Mouse (Mus musculus) heart, embryonic 12.5 days (tissue): ENCODE data around the gene Nfic. TPM values are rescaled to one million over a fixed set of nuclear protein-coding genes. Genes with fewer than 3 reads are reported as not detected.

Source experiments
- ATAC-seq: fragments of 200-750 bp; cut with Nextera tagmentation; 2 replicates; pipeline ENCODE4 v1.8.0; 2017; ENCODE audit warnings: moderate TSS enrichment, moderate library complexity; ENCODE audit not compliant: insufficient number of reproducible peaks, low FRiP score
- H3K27ac ChIP-seq: fragments of 300-500 bp; sonication (generic); 2 replicates; pipeline ENCODE4 v1.5.1; 2016; ENCODE audit warnings: mild to moderate bottlenecking, moderate library complexity; ENCODE audit not compliant: poor library complexity, severe bottlenecking
- H3K27me3 ChIP-seq: fragments of 300-500 bp; sonication (generic); replicated peaks from 2 replicates; pipeline ENCODE4 v1.6.1; 2016; ENCODE audit warnings: mild to moderate bottlenecking, moderate library complexity
- H3K36me3 ChIP-seq: fragments of 300-500 bp; sonication (generic); 2 replicates; pipeline ENCODE4 v1.6.1; 2016; ENCODE audit warnings: mild to moderate bottlenecking, moderate library complexity
- H3K4me1 ChIP-seq: fragments of 300-500 bp; sonication (generic); replicated peaks from 2 replicates; pipeline ENCODE4 v1.6.1; 2016; ENCODE audit warnings: mild to moderate bottlenecking
- H3K4me2 ChIP-seq: fragments of 300-500 bp; sonication (generic); 2 replicates; pipeline ENCODE4 v1.6.1; 2016; ENCODE audit warnings: mild to moderate bottlenecking, moderate library complexity
- H3K4me3 ChIP-seq: fragments of 300-500 bp; sonication (generic); 2 replicates; pipeline ENCODE4 v1.5.1; 2016; ENCODE audit warnings: mild to moderate bottlenecking
- H3K9ac ChIP-seq: fragments of 300-500 bp; sonication (generic); 2 replicates; pipeline ENCODE4 v1.6.1; 2016; ENCODE audit warnings: mild to moderate bottlenecking, moderate library complexity
- H3K9me3 ChIP-seq: fragments of 300-500 bp; sonication (generic); replicated peaks from 2 replicates; pipeline ENCODE4 v1.6.1; 2016; ENCODE audit warnings: mild to moderate bottlenecking, moderate library complexity
- WGBS: fragments of 180-500 bp; shearing (Covaris S2); methylation state at CpG from one replicate; pipeline ENCODE4 v1.1.7; 2016; 5-methylcytosine and 5-hydroxymethylcytosine counted together
- polyA plus RNA-seq: library from polyadenylated mRNA; unstranded; fragments of >200 nt; fragmentation: Nextera tagmentation; extraction: Ambion mirVana; gene quantifications from 2 replicates; pipeline ENCODE4 v1.2.1, GENCODE M21; 2016

The Nfic gene
- polyA plus RNA-seq, 1 experiment from 2014 or later = 40.7 TPM

GRCm38 (mm10) chr10:81421797-81422100, 33.7 kb downstream of the Nfic start:
- Histone ChIP-seq H3K9me3 (no peaks in the 10 kb centered on the region), H3K27ac (no peak overlapping the region), H3K36me3 (peaks cover 27% of the 10 kb centered on the region), H3K9ac (no peak overlapping the region; the same call in 1 of the 2 replicates), H3K27me3 (no peaks in the 10 kb centered on the region), H3K4me2 (no peak overlapping the region), H3K4me3 (no peak overlapping the region), H3K4me1 (peaks cover 63% of the 10 kb centered on the region)
- WGBS = 62% methylated on average over 5 of the region's 5 CpGs
- ATAC-seq = no peak

GRCm38 (mm10) chr10:81421041-81421796, 34.2 kb downstream of the Nfic start:
- WGBS = 71% methylated on average over 4 of the region's 4 CpGs
- Histone ChIP-seq H3K36me3 (peaks cover 27% of the 10 kb centered on the region), H3K4me1 (peaks cover 67% of the 10 kb centered on the region), H3K4me3 (no peak overlapping the region), H3K4me2 (no peak overlapping the region), H3K9ac (no peak overlapping the region; the same call in 1 of the 2 replicates), H3K27ac (no peak overlapping the region), H3K9me3 (no peaks in the 10 kb centered on the region), H3K27me3 (no peaks in the 10 kb centered on the region)
- ATAC-seq = no peak

GRCm38 (mm10) chr10:81420191-81420767, 35.2 kb downstream of the Nfic start:
- no peak for ATAC-seq
- 80% methylated on average over 40 of the region's 40 CpGs for WGBS
- no peaks in the 10 kb centered on the region for H3K9me3 ChIP-seq
- peaks cover 29% of the 10 kb centered on the region for H3K36me3 ChIP-seq
- H3K4me1 ChIP-seq = peaks cover 67% of the 10 kb centered on the region
- H3K27me3 ChIP-seq = no peaks in the 10 kb centered on the region
- no peak overlapping the region for H3K4me3 ChIP-seq
- no peak overlapping the region for H3K4me2 ChIP-seq
- no peak overlapping the region for H3K27ac ChIP-seq
- no peak overlapping the region for H3K9ac ChIP-seq

- no peak overlapping the region for H3K27ac ChIP-seq
- no peaks in the 10 kb centered on the region for H3K27me3 ChIP-seq
- no peak overlapping the region for H3K9ac ChIP-seq
- H3K9me3 ChIP-seq = no peaks in the 10 kb centered on the region
- no peak overlapping the region for H3K4me3 ChIP-seq
- ATAC-seq = no peak
- H3K4me1 ChIP-seq = peaks cover 67% of the 10 kb centered on the region
- 87% methylated on average over 10 of the region's 10 CpGs for WGBS
- no peak overlapping the region for H3K4me2 ChIP-seq
- peaks cover 29% of the 10 kb centered on the region for H3K36me3 ChIP-seq
These were observed 36.1 kb downstream of the Nfic start for GRCm38 (mm10) chr10:81419111-81419928.

- no peak overlapping the region for H3K4me2 ChIP-seq
- ATAC-seq = no peak
- 44% methylated on average over 11 of the region's 11 CpGs for WGBS
These were observed 37.0 kb downstream of the Nfic start for GRCm38 (mm10) chr10:81418216-81419070.

GRCm38 (mm10) chr10:81417227-81418215, 37.9 kb downstream of the Nfic start:
- no peak for ATAC-seq
- peak overlapping the region; percentile 41 for H3K4me3 ChIP-seq
- no peaks in the 10 kb centered on the region for H3K9me3 ChIP-seq
- no peaks in the 10 kb centered on the region for H3K27me3 ChIP-seq
- H3K27ac ChIP-seq = peak overlapping the region; percentile 41; the same call in 1 of the 2 replicates
- peaks cover 29% of the 10 kb centered on the region for H3K36me3 ChIP-seq
- peaks cover 78% of the 10 kb centered on the region for H3K4me1 ChIP-seq
- H3K9ac ChIP-seq = peak overlapping the region; percentile 60
- peak overlapping the region; percentile 79 for H3K4me2 ChIP-seq
- 47% methylated on average over 12 of the region's 12 CpGs for WGBS

More at GRCm38 (mm10) chr10:81418216-81419070, 37.0 kb downstream of the Nfic start:
- Histone ChIP-seq H3K36me3 (peaks cover 29% of the 10 kb centered on the region), H3K27ac (no peak overlapping the region), H3K9ac (0 out of 2 replicates have a peak overlapping the region, but pooled peaks have one; percentile 13), H3K9me3 (no peaks in the 10 kb centered on the region), H3K27me3 (no peaks in the 10 kb centered on the region), H3K4me3 (no peak overlapping the region), H3K4me1 (peaks cover 69% of the 10 kb centered on the region)

GRCm38 (mm10) chr10:81416581-81417226, 38.7 kb downstream of the Nfic start:
- H3K4me2 ChIP-seq = peak overlapping the region; percentile 79
- peak; percentile 51 for ATAC-seq
- H3K4me3 ChIP-seq = peak overlapping the region; percentile 41
- 1% methylated on average over 21 of the region's 26 CpGs for WGBS
- H3K9me3 ChIP-seq = no peaks in the 10 kb centered on the region
- H3K36me3 ChIP-seq = peaks cover 29% of the 10 kb centered on the region
- no peaks in the 10 kb centered on the region for H3K27me3 ChIP-seq
- peak overlapping the region; percentile 60 for H3K9ac ChIP-seq
- H3K4me1 ChIP-seq = peaks cover 79% of the 10 kb centered on the region
- H3K27ac ChIP-seq = peak overlapping the region; percentile 41; the same call in 1 of the 2 replicates

- H3K4me3 ChIP-seq = no peak overlapping the region
- H3K27me3 ChIP-seq = no peaks in the 10 kb centered on the region
- H3K4me2 ChIP-seq = no peak overlapping the region
- peaks cover 87% of the 10 kb centered on the region for H3K4me1 ChIP-seq
- 66% methylated on average over 17 of the region's 17 CpGs for WGBS
- H3K27ac ChIP-seq = no peak overlapping the region
- no peaks in the 10 kb centered on the region for H3K9me3 ChIP-seq
- 0 out of 2 replicates have a peak overlapping the region, but pooled peaks have one; percentile 37 for H3K9ac ChIP-seq
- no peak for ATAC-seq
- peaks cover 28% of the 10 kb centered on the region for H3K36me3 ChIP-seq
These were observed 39.7 kb downstream of the Nfic start for GRCm38 (mm10) chr10:81415549-81416310.

- Histone ChIP-seq H3K9me3 (no peaks in the 10 kb centered on the region), H3K36me3 (peaks cover 23% of the 10 kb centered on the region), H3K4me3 (no peak overlapping the region), H3K4me2 (no peak overlapping the region), H3K9ac (0 out of 2 replicates have a peak overlapping the region, but pooled peaks have one; percentile 54), H3K27me3 (no peaks in the 10 kb centered on the region), H3K27ac (no peak overlapping the region; the same call in 1 of the 2 replicates), H3K4me1 (peaks cover 93% of the 10 kb centered on the region)
- ATAC-seq = no peak
- 76% methylated on average over 5 of the region's 5 CpGs for WGBS
These were observed 40.3 kb downstream of the Nfic start for GRCm38 (mm10) chr10:81415146-81415545.
